Mouse (Mus musculus) cerebellum, adult 11 months (tissue): Measurements from ENCODE around the gene Gpr137.
"Not testable (repeated sequence)": the region's sequence is repeated elsewhere in the genome, so short reads cannot be mapped to it uniquely, and the experiment has no call there.

Experiments used
- DNase-seq: peaks from one replicate; pipeline ENCODE4 v3.0.0; 2022

Gpr137 gene

DNA sequence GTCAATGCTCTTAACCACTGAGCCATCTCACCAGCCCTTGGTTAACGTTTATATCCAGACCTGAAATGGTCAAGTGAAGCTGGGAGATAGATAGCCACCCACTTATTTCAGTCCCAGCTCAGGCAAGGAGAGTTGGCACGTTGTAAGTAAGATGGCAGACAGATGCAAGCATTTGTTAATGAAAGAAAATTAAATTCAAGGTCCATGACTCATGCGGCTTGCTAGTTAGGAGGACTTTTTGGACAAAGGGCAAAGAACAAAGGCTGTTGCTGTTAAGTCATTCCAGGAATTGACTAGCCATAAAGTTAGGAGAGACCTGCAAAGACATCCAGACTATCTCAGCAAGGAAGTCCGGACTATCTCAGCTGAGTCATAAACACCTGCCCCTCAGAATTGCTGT is 42.6 kb downstream of the Gpr137 start:
- no peak for DNase-seq

DNA sequence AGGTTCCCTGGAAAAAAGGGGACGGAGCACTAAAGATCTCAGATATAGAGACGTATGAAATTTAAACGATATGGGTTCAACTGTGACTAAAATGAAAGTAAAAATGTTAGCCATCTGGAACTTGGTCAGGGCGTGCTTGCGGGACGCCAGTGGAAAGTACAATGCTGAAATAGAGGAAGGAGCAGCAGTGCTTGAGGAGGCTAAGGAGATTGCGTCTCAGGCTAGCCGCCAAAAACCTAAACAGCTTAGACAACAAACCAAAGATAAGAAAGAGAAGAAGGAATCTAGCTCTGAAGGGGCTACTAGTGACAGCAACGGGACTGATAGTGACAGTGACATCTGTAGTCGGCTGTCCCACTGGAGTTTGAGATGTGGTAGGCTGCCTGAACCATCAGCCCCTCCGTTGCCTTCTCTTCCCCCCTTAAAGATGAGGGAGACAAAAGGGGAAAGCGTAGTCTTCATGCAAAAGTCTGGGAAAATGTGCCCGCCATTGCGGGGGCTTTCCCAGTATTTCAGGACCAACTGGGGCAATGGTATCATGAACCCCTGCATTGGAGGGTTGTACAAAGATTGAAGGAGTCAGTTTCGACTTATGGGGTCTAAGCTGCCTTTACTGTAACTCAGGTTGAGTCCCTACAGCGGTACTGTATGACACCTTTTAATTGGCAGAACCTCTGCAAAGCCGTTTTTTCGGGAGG is 46.5 kb downstream of the Gpr137 start:
- DNase-seq: not testable (repeated sequence)

DNA sequence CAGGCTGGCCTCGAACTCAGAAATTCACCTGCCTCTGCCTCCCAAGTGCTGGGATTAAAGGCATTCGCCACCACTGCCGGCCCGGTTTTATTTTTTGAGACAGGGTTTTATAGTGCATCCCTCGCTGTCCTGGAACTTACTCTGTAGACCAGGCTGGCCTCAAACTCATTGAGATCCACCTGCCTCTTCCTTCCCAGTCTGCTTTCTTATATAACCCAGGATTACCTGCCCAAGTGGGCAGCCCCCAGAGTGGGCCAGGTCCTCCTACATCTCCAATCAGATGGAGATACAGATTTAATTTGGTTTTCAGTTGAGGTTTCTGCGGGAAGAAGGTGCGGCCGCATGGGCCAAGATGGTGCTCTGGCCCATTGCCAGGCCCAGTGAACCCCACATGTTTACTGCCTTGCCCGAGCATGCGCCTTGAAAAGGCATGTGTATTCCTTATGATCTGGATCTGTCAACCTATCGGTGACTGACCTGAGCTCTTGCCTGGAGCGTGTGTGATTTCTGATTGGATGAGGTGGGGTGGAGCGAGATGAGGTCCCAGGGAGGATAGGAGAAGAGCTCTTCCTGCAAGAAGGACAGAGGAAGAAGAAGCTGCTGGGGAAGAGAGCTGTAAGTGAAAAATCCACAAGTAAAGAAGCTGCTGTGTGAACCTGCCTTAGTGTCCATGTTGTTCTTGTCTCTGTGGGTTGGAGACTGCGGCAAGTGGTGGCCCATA is 48.4 kb downstream of the Gpr137 start:
- no peak for DNase-seq

DNA sequence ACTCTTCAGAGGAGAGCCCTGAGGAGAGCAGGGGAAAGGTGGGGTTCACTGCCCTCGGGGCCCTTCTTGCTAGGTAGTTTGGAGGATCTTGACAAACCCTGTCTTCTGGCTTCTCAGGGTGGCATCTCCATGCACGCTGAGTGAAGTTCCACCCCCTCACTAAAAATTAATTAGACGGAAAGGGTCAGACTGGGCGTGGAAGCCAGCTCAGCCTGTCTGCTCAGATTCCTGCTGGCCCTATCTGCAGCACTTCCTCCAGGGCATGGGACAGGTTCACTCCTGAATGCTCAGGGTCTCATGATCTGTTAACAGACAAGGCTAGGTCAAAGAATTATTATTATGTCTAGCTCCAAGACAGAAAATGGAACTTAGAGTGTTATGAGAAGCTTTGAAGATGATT is 49.8 kb downstream of the Gpr137 start:
- no peak for DNase-seq
